Mouse (Mus musculus) spleen, postnatal 36 days (tissue): ENCODE measurements around the gene Cbr1.

Source experiments
- DNase-seq, 2 experiments: peaks; one replicate each; pipeline ENCODE4 v3.0.0; 2022; ENCODE audit warnings: low spot score in 2 of 2, mixed read lengths in 1 of 2

Gene Cbr1

DNA sequence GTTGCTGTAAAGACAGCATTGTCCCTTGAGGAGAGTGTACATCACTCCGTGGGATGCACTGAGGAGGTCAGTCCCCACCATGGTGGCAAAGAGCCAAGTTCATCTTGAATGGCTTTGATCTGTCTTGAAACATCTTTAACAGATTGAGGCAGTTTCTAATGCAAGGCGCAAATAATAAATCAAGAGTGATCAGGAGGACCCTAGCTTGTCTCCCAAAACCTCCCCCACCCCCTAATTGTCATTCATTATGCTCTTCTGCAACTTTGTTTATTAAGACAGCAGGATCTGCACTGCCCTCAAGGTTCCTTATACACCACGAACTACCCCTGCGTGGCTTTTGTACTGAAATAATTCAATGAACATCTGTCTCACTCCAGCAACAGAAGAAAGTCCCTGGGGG, at the start of gene Cbr1:
TSS of gene Cbr1 (plus strand) at position 301 of the 400 bp plus-strand sequence.
- no peak for DNase-seq

DNA sequence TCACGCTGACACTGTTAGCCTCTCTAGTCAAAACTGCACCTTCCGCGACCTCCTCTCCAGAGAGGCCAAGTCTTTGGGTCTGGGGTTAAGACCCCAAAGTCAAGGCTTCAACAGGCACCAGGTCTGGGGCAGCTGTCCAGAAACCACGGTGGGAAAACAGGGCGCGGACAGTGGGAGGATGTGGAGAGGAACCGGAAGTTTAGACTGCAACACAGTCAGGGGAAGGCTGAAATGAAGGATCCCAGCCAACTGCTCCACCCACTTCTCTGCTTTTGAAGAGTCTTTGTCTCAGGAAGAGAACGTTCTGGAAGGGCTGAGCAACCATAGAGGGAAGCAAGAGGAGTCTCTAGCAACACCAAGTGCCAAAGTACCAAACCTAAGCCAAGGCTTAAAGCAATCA, 48.0 kb upstream of the Cbr1 start:
- no peak for DNase-seq

DNA sequence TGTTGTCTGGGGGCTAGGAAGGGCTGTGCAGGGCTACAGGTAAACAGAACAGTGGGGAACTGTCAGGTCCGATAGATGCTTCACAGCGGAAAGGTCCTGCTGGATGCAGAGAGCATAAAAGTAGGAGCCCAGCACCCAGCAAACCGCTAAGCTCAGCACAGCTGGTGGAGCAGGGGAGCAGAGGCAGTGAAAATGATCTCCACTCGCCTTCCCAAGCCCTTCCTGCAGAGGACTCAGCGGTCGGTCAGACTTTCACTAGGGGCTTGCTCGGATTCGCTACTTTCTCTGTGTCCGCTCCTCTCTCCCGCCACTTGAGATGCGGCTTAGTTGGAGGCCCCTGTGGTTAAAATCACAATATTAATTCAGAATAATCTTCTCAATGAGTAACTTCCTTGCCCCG, 47.2 kb upstream of the Cbr1 start:
- DNase-seq = no peak

DNA sequence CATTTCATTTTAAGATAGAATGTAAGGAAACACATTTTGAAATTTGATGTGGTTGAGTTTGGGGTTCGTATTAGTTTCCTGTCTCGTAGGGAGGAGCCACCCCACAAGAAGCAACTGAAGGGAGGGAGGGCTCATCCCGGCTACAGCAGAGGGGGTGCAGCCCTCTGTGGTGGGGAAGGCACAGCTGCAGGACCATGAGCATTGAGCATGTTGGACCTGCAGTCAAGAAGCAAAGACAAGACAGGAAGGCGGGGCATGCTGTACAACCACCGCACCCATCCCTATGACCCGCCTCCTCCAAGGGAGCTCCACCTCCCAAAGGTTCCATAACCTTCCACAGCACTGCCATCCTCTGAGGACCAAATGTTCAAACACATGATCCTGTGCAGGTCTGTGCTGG, 33.3 kb upstream of the Cbr1 start:
- peak; percentile 19 to 26 for DNase-seq

DNA sequence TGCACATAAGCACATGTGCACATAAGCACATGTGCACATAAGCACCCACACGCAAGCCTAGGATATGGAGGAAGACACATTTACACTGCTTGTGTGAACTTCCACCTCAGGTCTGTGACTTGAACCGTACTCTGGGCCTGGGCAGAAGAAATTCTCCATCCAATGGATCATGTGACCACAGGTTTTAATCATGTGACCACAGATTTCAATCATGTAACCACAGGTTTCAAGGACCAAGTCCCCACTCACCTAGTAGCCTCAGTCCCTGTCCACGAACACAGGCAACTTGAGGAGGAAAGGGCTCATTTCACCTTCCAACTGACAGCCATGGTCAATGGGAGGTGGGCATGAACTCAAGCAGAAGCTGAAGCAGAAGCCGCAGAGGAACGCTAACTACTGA, 32.2 kb upstream of the Cbr1 start:
- no peak for DNase-seq

DNA sequence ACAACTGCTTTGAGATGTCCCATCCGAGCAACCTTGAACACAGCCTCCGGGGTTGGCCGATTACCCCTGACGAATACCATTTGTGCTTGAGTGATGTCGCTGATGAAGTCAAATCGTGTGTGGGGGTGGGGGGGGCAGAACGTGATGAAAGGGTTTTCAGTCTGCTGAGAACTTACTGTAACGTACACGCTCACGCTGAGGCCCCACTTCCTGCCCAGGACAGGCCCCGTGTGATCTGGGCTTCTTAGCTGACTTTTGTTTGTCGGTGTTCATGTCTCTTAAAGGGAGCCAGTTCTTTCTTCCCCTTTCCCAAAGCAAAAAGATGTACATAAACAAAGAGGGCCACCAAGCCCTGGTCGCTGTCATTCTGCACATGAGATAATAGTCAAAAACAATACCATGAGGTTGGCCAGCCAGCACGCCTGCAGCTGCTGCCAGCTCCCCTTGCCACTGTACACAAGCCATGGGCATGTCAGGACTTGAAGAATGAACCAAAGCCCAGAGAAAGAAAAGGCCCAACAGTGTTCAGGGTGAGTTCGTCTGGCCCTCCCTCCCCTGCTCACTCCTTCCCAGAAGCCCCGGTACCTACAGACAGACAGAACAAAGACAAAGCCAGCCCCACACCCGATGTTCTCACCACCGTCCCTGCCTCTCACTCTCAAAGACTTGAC, 31.0 kb upstream of the Cbr1 start:
- DNase-seq = peak; percentile 17 to 24

DNA sequence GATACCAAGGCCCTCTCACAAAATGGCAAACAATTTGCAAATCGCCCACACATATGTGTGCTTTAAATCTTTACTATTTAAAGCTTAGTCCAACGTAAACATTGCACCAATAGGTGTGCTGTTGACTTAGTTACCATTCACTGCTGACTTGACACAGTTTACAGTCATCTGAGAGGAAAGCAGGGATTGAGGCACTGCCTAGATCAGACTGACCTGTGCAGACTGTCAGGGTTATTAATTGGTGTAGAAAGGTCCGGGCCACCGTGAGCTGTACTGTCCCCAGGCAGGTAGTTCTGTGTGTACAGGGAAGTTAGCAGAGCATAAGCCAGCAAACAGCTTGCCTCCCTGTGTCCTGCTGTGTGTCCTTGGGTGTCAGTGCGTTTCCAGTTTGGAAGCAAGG, 30.1 kb upstream of the Cbr1 start:
- DNase-seq = no peak

DNA sequence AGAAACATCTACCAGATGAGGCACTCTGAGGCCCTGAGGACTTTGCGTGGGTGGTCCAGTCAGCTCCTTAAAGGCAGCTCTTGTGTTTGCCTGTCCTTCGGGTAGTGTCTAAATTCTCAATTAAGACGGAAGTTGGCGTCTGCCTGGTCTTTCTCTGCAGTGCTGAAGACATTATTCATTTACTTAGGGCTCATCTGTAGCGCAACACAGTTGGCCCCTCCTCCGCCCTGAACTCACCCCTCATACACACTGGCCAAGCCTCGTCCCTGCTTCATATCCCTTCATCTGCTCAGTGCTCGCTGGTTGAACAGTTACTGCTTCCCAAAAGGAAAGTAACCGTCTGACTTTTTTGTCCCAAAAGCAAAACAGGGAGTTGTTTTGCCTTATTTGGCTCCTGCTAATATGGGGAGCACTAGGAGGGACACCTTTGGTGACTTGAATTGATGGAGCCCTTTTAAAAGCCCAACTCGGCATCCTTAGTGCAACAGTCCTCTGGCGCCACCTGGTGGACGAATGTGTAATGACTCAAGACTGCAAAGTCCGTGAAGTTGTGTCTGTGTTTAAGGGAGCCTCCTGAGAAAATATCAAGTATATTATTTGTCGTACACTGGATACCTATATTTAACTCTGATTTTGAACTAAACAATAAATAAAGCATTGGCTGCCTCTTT, 29.1 kb upstream of the Cbr1 start:
- peak; percentile 47 to 57 for DNase-seq

DNA sequence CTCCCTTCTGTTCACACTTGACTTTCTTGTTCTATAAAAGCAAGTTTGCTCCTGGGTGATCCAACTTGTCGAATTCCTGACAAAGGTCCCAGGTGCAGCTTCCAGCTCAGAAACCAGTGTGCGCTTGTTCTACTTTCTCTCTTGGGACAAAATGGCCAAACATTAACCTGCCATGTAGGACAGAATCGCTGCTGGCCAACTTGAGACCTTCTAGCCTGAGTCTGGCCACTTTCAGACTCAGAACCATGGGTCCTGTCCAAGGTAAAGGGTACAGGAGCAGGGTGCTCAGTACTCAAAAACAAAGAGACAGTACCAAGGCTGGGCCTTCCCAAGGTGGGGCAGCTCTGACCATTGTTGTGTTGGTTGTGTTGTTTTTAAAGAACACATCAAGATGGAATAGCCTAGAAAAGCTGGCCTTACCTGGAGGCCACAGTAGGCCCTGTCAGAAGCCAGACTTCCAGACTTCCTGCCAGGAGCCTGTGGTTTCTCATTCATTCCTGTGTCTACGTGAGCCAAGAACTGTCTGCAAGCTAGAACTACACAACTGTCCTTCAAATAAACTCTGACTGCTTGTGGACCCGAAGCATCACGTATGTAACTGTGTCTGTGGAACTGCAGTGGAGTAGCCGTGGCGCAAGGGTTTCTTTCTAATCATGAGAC, 27.2 kb upstream of the Cbr1 start:
- DNase-seq = no peak

DNA sequence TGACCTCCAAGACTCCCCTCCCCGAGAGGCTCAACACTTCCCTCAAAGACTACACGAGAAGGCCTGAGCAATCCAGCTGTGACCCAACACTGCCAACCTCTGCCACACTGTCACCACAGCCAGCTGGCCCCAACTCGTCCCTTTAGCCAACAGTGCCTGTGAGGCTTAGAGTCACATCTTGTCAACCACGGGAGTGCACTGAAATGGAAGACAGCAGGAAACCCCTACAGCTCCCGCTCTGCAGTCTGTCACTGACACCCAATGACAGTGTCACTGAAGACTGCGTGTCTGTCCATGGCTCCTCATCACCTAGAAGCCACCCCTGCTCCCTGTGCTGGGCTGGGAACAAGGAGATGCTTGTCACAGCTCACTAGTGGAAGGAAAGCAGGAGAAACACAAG, 24.5 kb upstream of the Cbr1 start:
- DNase-seq = no peak

DNA sequence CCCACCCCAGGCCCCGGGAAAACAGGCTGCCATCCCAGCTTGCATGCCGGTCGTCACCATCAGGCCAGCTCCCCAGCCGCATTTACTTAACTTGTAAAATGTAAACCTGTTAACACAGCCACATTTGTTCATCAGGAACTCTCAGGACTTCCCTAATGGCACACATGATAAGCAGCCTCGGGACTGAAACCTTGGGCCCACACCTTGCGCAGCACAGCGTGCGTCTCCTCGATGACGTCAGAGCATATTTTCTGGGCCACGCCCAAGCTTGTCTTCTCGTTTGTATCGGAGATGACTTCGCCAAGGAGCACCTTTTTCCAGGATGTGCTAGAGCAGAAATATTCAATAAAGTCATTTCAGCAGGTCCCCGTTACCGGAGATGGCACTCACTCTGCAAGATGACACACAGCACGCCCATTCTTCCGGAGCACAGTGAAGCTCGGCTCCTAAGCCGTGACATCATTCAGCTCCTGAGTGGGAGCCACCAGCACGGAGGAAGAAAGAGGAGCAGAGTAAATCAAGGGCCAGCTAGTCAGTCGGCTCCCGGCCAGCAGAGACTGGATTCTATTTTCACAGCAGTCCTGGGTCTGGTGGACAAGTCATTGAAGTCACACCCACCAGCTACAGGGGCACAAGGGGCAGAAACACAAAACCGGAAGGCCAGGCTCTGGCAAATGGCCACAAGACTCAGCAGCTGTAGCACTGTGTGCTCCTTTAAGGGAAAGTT, 20.5 kb upstream of the Cbr1 start:
- DNase-seq = no peak

DNA sequence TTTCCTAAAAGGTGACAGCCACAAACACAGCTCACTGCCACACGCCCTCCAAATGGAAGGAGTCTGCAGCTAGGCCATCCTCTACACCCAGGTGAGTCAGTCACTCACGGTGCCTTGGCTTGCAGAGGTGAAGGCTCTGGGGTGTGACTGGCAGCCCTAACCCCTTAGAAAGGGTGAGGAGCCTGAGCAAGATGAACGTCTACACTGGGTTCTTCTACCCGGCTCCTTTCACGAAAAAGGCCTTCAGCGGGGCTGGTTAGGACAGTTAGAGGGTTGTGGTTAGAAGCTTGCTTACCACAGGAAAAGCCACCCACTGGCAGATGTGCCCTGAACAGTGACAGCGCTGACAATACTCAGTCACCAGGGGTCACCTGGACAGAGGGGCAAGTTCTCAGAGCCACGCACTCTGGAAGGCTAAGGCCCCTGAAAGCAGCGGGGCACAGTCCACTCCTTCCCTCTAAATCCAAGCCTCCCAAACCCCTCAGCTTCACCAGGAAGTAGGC, 19.9 kb upstream of the Cbr1 start:
- peak in 1 of 2 experiments; percentile 17 for DNase-seq

DNA sequence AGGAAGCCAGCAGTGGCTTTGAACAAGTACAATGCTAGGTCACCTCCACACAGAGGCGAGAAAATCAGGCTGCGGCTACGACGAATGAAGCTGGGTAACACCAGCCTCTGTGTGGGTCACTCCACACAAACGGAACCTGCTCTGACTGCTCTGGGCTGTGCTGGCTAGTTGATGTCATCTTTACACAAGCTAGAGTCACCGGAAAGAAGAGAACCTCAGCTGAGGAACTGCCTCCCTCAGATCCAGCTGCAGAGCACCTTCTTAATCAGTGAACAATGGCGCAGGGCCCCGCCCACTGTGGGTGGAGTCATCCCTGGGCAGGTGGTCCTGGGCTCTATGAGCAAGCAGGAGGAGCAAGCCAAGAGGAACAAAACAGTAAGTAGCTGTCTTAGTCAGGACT, 19.3 kb upstream of the Cbr1 start:
- peak in 1 of 2 experiments; percentile 19 for DNase-seq

DNA sequence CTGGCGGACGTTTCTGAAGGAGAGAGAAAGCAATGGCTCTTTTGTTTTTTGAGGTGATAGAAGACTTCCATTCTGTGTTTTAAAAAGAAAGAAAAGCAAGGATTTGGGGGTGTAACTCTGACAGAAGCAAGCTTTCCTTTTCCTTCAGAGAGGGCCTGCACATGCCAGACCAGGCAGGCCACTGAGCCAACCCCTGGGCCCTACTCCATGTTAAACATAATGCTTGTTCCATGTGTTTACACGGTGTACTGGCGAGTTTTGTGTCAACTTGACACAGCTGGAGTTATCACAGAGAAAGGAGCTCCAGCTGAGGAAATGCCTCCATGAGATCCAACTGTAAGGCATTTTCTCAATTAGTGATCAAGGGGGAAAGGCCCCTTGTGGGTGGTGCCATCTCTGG, 17.4 kb upstream of the Cbr1 start:
- DNase-seq = no peak

DNA sequence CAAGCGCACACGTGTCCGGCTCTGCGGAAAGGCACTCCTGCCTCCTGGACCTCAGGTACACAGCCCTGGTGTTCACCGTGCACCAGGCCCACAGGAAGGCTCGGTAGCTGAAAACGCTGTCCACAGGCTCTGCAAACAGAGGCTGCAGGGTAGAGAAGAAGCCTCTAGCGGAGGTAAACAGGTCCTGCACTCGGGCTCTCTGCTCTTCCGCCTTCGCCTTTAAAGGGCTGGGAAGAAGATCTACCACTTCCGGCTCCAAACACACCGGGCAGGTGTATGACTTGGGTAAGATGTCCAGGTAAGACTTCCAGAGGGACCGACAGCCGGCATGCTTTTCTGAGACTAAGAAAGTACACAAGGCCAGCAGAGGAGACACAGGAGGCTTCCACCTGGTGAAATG, 14.7 kb upstream of the Cbr1 start:
- no peak for DNase-seq

DNA sequence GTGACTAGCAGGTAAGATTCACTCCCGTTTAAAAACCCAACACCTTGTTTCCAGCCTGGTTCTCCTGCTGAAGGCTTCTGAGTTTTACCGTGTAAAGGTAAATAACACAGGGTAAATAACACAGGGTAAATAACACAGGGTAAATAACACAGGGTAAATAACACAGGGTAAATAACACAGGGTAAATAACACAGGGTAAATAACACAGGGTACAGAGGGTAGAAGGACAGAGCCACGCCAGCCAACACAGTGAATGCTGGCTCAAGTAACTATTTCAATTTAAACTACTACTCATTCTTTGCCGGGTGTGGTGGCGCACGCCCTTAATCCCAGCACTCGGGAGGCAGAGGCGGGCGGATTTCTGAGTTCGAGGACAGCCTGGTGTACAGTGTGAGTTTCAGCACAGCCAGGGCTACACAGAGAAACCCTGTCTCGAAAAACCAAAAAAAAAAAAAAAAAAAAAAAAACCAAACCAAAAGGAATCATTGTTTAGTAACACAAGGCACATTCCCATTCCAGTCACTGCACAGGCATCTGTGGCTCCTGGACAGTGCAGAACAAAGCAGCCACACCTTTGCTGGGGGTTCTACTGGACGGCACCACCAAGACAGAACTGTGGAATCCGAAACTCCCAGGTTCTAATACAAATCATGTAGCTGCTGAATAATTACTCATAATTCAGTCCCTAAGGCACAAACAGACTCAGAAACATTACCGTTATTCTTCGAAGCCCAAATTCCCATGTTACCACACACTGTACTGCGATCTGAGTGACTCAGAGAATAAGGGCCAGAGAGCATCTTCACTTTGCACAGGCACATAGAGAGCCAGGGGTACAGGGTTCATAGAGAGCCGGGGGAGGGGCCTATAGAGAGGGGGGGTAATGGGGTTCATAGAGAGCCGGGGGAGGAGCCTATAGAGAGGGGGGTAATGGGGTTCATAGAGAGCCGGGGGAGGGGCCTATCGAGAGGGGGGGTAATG, 13.9 kb upstream of the Cbr1 start:
- DNase-seq = no peak

DNA sequence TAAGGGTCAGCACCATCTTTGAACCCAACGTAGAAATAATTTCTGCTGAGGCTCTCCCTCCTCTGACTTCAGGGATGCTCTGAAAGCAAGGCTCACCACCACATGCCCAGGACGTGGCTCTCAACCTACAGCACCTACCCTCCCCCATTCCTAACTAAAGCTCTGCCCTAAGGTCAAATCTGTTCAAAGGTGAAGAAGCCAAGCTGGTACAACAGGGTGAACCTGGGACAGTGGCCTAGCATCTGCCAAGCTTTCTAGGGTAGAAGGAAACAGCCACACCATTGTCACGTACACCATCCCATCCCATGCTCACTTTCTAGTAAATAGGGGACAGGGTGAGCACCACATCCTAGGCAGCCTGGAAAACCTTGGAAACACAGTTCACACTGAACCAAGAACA, 12.9 kb upstream of the Cbr1 start:
- no peak for DNase-seq

DNA sequence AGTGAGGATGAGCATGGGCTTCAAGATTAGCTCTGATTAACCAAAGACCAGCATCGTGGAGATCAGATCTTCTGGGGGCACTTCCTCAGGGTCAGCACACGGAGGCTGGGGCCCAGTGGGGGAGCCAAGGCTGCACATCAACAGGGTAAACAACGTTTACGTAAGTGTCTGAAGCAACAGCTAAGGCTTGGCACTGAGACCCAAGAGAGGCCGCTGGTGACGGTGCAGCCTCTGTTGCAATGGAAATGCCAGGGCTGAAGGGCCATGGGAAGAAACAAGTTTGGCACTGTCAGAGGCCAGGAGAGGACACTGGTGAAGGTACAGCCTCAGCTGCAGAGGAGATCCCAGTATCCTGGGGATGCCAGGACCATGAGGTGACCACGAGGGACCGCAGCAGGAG, 12.2 kb upstream of the Cbr1 start:
- no peak for DNase-seq

DNA sequence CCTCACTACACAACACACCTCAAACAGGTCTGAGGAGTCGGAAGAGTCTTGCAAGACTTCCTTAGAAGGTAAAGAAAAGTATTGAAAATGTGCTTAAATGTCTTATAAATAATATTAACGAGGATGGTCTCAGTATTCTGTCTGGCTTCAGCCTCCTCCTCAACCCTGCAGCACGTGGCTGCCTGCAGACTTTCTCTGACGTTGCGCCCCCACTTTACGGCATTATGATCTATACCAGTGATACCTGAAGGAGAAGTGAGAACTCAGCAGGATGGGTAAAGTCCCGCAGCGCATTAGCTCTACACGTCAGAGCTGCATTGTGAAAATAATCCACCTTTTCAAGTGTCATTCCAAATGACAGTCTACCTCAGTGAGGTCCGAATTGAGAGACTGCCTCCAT, 11.2 kb upstream of the Cbr1 start:
- no peak for DNase-seq

DNA sequence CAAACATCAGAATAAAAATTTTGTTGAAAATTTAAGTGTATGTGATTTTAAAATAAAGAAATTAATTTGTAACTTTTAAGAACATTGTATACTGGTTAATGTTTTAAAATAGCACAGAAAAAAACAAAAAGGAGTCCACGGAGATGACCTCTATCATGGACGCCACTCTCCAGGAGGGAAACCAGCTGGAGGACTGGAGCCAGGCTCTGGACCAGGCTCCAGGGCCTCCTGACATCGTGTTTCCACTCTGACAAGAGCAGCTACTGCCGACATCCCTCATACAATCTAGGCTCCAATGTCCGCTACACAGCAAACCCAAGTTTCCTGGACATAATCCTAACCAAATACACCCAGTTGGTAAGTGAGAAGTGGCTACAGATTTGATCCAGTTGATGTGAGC, 9.9 kb upstream of the Cbr1 start:
- DNase-seq = no peak

DNA sequence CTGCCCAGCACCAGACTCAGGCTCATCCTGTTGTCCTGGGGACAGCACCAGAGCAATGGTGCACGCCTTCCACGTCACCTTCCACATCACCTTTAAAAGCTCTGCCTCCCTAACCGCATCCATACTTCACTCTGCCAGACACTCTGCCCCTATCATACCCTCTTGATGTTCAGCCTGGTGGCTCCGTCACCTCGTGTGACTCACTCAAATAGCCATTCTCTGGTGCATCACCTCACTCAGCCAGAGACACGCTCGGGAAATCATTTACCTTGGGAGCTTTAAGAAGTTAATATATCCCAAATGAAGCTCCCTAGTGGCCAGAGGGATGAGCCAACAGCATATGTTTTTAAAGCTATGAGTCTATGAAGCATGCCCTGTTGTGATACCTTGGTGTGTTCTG, 8.8 kb upstream of the Cbr1 start:
- DNase-seq = no peak
